Mouse (Mus musculus) limb, embryonic 10.5 days (tissue): ENCODE measurements around the gene Nipsnap2. TPM values are rescaled to one million over a fixed set of nuclear protein-coding genes. Genes with fewer than 3 reads are reported as not detected.
A peak's percentile ranks its signal among the peaks of the same experiment; 100 is the strongest.
"Not testable (repeated sequence)": the region's sequence is repeated elsewhere in the genome, so short reads cannot be mapped to it uniquely, and the experiment has no call there.

Experiments
- DNase-seq: peaks from one replicate; pipeline ENCODE4 v3.0.0-alpha.2; 2017; ENCODE audit warnings: low spot score
- H3K27ac ChIP-seq: fragments of 300-500 bp; sonication (generic); 2 replicates; pipeline ENCODE4 v1.5.1; 2016; ENCODE audit warnings: mild to moderate bottlenecking
- H3K27me3 ChIP-seq: fragments of 300-500 bp; sonication (generic); 2 replicates; pipeline ENCODE4 v1.6.1; 2016; ENCODE audit warnings: low read depth, mild to moderate bottlenecking; ENCODE audit not compliant: poor library complexity, severe bottlenecking
- H3K36me3 ChIP-seq: fragments of 300-500 bp; sonication (generic); 2 replicates; pipeline ENCODE4 v1.6.1; 2016; ENCODE audit warnings: mild to moderate bottlenecking, moderate library complexity
- H3K4me1 ChIP-seq: fragments of 300-500 bp; sonication (generic); 2 replicates; pipeline ENCODE4 v1.6.1; 2016
- H3K4me3 ChIP-seq: fragments of 300-500 bp; sonication (generic); 2 replicates; pipeline ENCODE4 v1.5.1; 2016; ENCODE audit warnings: mild to moderate bottlenecking, moderate library complexity
- H3K9me3 ChIP-seq: fragments of 300-500 bp; sonication (generic); replicated peaks from 2 replicates; pipeline ENCODE4 v1.6.1; 2016; ENCODE audit warnings: mild to moderate bottlenecking
- WGBS: fragments of 180-500 bp; shearing (Covaris S2); methylation state at CpG from one replicate; pipeline ENCODE4 v1.1.7; 2016; 5-methylcytosine and 5-hydroxymethylcytosine counted together
- polyA plus RNA-seq: library from polyadenylated mRNA; unstranded; fragments of >200 nt; fragmentation: Nextera tagmentation; extraction: Ambion mirVana; gene quantifications from 2 replicates; pipeline ENCODE4 v1.2.1, GENCODE M21; 2016

Nipsnap2 gene
- polyA plus RNA-seq, 1 experiment from 2014 or later: 75.0 TPM

- H3K36me3 ChIP-seq: peaks cover 19% of the 10 kb centered on the region
- not testable (repeated sequence) for H3K4me1 ChIP-seq, H3K27me3 ChIP-seq, DNase-seq, H3K27ac ChIP-seq, H3K4me3 ChIP-seq, H3K9me3 ChIP-seq
- 81% methylated on average over 4 of the region's 4 CpGs for WGBS
Measured at GRCm38 (mm10) chr5:129773330-129773729, 48.5 kb downstream of the Nipsnap2 start.

GRCm38 (mm10) chr5:129774661-129775060 lies 49.8 kb downstream of the Nipsnap2 start:
- Histone ChIP-seq H3K36me3 (peaks cover 16% of the 10 kb centered on the region), H3K27me3 (no peaks in the 10 kb centered on the region), H3K9me3 (no peaks in the 10 kb centered on the region), H3K4me1 (peaks cover 14% of the 10 kb centered on the region), H3K4me3 (no peak overlapping the region), H3K27ac (no peak overlapping the region)
- WGBS: 89% methylated on average over 3 of the region's 3 CpGs
- no peak for DNase-seq

- Histone ChIP-seq H3K9me3 (no peaks in the 10 kb centered on the region), H3K27me3 (no peaks in the 10 kb centered on the region), H3K4me1 (peaks cover 16% of the 10 kb centered on the region), H3K4me3 (peak overlapping the region; percentile 63), H3K36me3 (0 out of 2 replicates have a peak, but pooled peaks cover 2% of the 10 kb centered on the region), H3K27ac (peak overlapping the region; percentile 72)
- no peak for DNase-seq
- 44% methylated on average over 11 of the region's 11 CpGs for WGBS
Measured at GRCm38 (mm10) chr5:129778348-129778995, 53.6 kb downstream of the Nipsnap2 start.

GRCm38 (mm10) chr5:129778996-129779716 lies 54.3 kb downstream of the Nipsnap2 start:
- DNase-seq: peak; percentile 82
- Histone ChIP-seq H3K4me3 (peak overlapping the region; percentile 63), H3K27me3 (no peaks in the 10 kb centered on the region), H3K27ac (peak overlapping the region; percentile 72), H3K36me3 (0 out of 2 replicates have a peak, but pooled peaks cover 2% of the 10 kb centered on the region), H3K9me3 (no peaks in the 10 kb centered on the region), H3K4me1 (peaks cover 16% of the 10 kb centered on the region)
- 2% methylated on average over 32 of the region's 32 CpGs for WGBS

GRCm38 (mm10) chr5:129780131-129780530 lies 55.3 kb downstream of the Nipsnap2 start:
- 92% methylated on average over 3 of the region's 3 CpGs for WGBS
- no peaks in the 10 kb centered on the region for H3K9me3 ChIP-seq
- H3K4me1 ChIP-seq: peaks cover 16% of the 10 kb centered on the region
- 0 out of 2 replicates have a peak, but pooled peaks cover 2% of the 10 kb centered on the region for H3K36me3 ChIP-seq
- no peak for DNase-seq
- no peak overlapping the region for H3K4me3 ChIP-seq
- no peak overlapping the region for H3K27ac ChIP-seq
- H3K27me3 ChIP-seq: no peaks in the 10 kb centered on the region

- Histone ChIP-seq H3K4me1 (peaks cover 21% of the 10 kb centered on the region), H3K9me3 (no peaks in the 10 kb centered on the region), H3K36me3 (no peaks in the 10 kb centered on the region), H3K27ac (no peak overlapping the region), H3K4me3 (no peak overlapping the region), H3K27me3 (no peaks in the 10 kb centered on the region)
- no peak for DNase-seq
- 53% methylated on average over 3 of the region's 3 CpGs for WGBS
Measured at GRCm38 (mm10) chr5:129782211-129782610, 57.3 kb downstream of the Nipsnap2 start.

- Histone ChIP-seq H3K36me3 (peaks cover 21% of the 10 kb centered on the region), H3K4me1 (peaks cover 18% of the 10 kb centered on the region), H3K27me3 (no peaks in the 10 kb centered on the region), H3K4me3 (no peak overlapping the region), H3K9me3 (no peaks in the 10 kb centered on the region), H3K27ac (no peak overlapping the region)
- WGBS: 91% methylated on average over 5 of the region's 5 CpGs
- DNase-seq: no peak
Measured at GRCm38 (mm10) chr5:129785235-129785870, 60.5 kb downstream of the Nipsnap2 start.

- peak overlapping the region; percentile 97 for H3K27ac ChIP-seq
- peaks cover 18% of the 10 kb centered on the region for H3K4me1 ChIP-seq
- WGBS: 80% methylated on average over 6 of the region's 6 CpGs
- H3K27me3 ChIP-seq: no peaks in the 10 kb centered on the region
- H3K4me3 ChIP-seq: peak overlapping the region; percentile 98
- H3K36me3 ChIP-seq: peaks cover 27% of the 10 kb centered on the region
- no peak for DNase-seq
- no peaks in the 10 kb centered on the region for H3K9me3 ChIP-seq
Measured at GRCm38 (mm10) chr5:129786161-129786560, 61.3 kb downstream of the Nipsnap2 start.

GRCm38 (mm10) chr5:129786818-129787790 lies 62.2 kb downstream of the Nipsnap2 start, which contains the start of gene Psph:
Psph (minus strand) TSS chr5:129787449.
- Histone ChIP-seq H3K27ac (peak within 1 kb of the TSS; percentile 97), H3K4me3 (peak within 1 kb of the TSS; percentile 98), H3K27me3 (no peaks in the 10 kb centered on the region), H3K9me3 (no peaks in the 10 kb centered on the region), H3K4me1 (peaks cover 18% of the 10 kb centered on the region), H3K36me3 (peaks cover 37% of the 10 kb centered on the region)
- peak; percentile 99 for DNase-seq
- under 1% methylated on average over 73 of the region's 73 CpGs for WGBS

GRCm38 (mm10) chr5:129787818-129788593 lies 63.1 kb downstream of the Nipsnap2 start:
- H3K9me3 ChIP-seq: no peaks in the 10 kb centered on the region
- peak overlapping the region; percentile 97 for H3K27ac ChIP-seq
- peaks cover 46% of the 10 kb centered on the region for H3K36me3 ChIP-seq
- H3K27me3 ChIP-seq: no peaks in the 10 kb centered on the region
- WGBS: 15% methylated on average over 11 of the region's 11 CpGs
- peaks cover 18% of the 10 kb centered on the region for H3K4me1 ChIP-seq
- no peak for DNase-seq
- H3K4me3 ChIP-seq: peak overlapping the region; percentile 98

- H3K27me3 ChIP-seq: not testable (repeated sequence)
Measured at GRCm38 (mm10) chr5:129790591-129790990, 65.7 kb downstream of the Nipsnap2 start.

More at GRCm38 (mm10) chr5:129790591-129790990, 65.7 kb downstream of the Nipsnap2 start:
- H3K27ac ChIP-seq, H3K4me3 ChIP-seq, H3K9me3 ChIP-seq, DNase-seq: not testable (repeated sequence)
- WGBS: 95% methylated on average over 8 of the region's 8 CpGs
- Histone ChIP-seq H3K4me1 (peaks cover 18% of the 10 kb centered on the region), H3K36me3 (peaks cover 61% of the 10 kb centered on the region)
